Mouse (Mus musculus) neural tube, embryonic 11.5 days (tissue): ENCODE data around the gene Gm20388. TPM values are rescaled to one million over a fixed set of nuclear protein-coding genes. Genes with fewer than 3 reads are reported as not detected.

Experiments used
- ATAC-seq: fragments of 200-750 bp; cut with Nextera tagmentation; 2 replicates; pipeline ENCODE4 v1.8.0; 2017; ENCODE audit warnings: moderate number of reproducible peaks, mild to moderate bottlenecking, moderate TSS enrichment, moderate library complexity; ENCODE audit not compliant: insufficient read depth, low FRiP score, low TSS enrichment
- DNase-seq: peaks from one replicate; pipeline ENCODE4 v3.0.0-alpha.2; 2015; ENCODE audit warnings: low spot score
- H3K27ac ChIP-seq: fragments of 300-500 bp; sonication (generic); 2 replicates; pipeline ENCODE4 v1.5.1; 2014; ENCODE audit warnings: low read depth, mild to moderate bottlenecking, low read length
- H3K27me3 ChIP-seq: fragments of 300-500 bp; sonication (generic); 2 replicates; pipeline ENCODE4 v1.6.1; 2014; ENCODE audit warnings: mild to moderate bottlenecking, low read length, mixed read lengths; ENCODE audit not compliant: control insufficient read depth, insufficient read depth
- H3K36me3 ChIP-seq: fragments of 300-500 bp; sonication (generic); 2 replicates; pipeline ENCODE4 v1.6.1; 2014; ENCODE audit warnings: mild to moderate bottlenecking, low read length, moderate library complexity, mixed read lengths; ENCODE audit not compliant: control insufficient read depth, insufficient read depth
- H3K4me1 ChIP-seq: fragments of 300-500 bp; sonication (generic); 2 replicates; pipeline ENCODE4 v1.6.1; 2014; ENCODE audit warnings: low read length, mixed read lengths; ENCODE audit not compliant: control insufficient read depth, insufficient read depth
- H3K4me2 ChIP-seq: fragments of 300-500 bp; sonication (generic); 2 replicates; pipeline ENCODE4 v1.6.1; 2014; ENCODE audit warnings: low read depth, mild to moderate bottlenecking, moderate library complexity
- H3K4me3 ChIP-seq: fragments of 300-500 bp; sonication (generic); 2 replicates; pipeline ENCODE4 v1.5.1; 2014; ENCODE audit warnings: low read depth, low read length
- H3K9ac ChIP-seq: fragments of 300-500 bp; sonication (generic); 2 replicates; pipeline ENCODE4 v1.6.1; 2014; ENCODE audit warnings: mild to moderate bottlenecking, low read length
- H3K9me3 ChIP-seq: fragments of 300-500 bp; sonication (generic); 2 replicates; pipeline ENCODE4 v1.6.1; 2016; ENCODE audit warnings: low read length; ENCODE audit not compliant: control insufficient read depth
- WGBS: fragments of 180-500 bp; shearing (Covaris S2); extraction: QIAGEN DNeasy Blood & Tissue Kit; methylation state at CpG from one replicate; pipeline ENCODE4 v1.1.7; 2014; 5-methylcytosine and 5-hydroxymethylcytosine counted together
- polyA plus RNA-seq: library from polyadenylated mRNA; unstranded; fragments of >200 nt; fragmentation: Nextera tagmentation; extraction: Ambion mirVana; gene quantifications from 2 replicates; pipeline ENCODE4 v1.2.1, GENCODE M21; 2014

Gm20388 gene
- polyA plus RNA-seq, 1 experiment from 2014 or later = not detected

GRCm38 (mm10) chr8:122859843-122860242 is 2949.2 kb downstream of the Gm20388 start:
- Histone ChIP-seq H3K4me1 (no peaks in the 10 kb centered on the region; the same call in 1 of the 2 replicates), H3K9ac (no peak overlapping the region), H3K36me3 (no peaks in the 10 kb centered on the region), H3K27ac (no peak overlapping the region), H3K4me2 (no peak overlapping the region), H3K9me3 (no peaks in the 10 kb centered on the region), H3K4me3 (no peak overlapping the region), H3K27me3 (no peaks in the 10 kb centered on the region)
- WGBS = 58% methylated on average over 13 of the region's 13 CpGs
- ATAC-seq (no peak), DNase-seq (no peak)

GRCm38 (mm10) chr8:122864719-122865129 is 2954.1 kb downstream of the Gm20388 start:
- no peaks in the 10 kb centered on the region; the same call in 1 of the 2 replicates for H3K4me1 ChIP-seq
- peak; percentile 33 for DNase-seq
- peak overlapping the region; percentile 22 for H3K9ac ChIP-seq
- no peaks in the 10 kb centered on the region for H3K9me3 ChIP-seq
- 56% methylated on average over 26 of the region's 26 CpGs for WGBS
- peak overlapping the region; percentile 21 for H3K4me3 ChIP-seq
- no peaks in the 10 kb centered on the region for H3K36me3 ChIP-seq
- peak overlapping the region; percentile 40 for H3K4me2 ChIP-seq
- no peak overlapping the region for H3K27ac ChIP-seq
- no peaks in the 10 kb centered on the region for H3K27me3 ChIP-seq
- ATAC-seq = no peak

GRCm38 (mm10) chr8:122865441-122865840 is 2954.8 kb downstream of the Gm20388 start:
- no peak for ATAC-seq

GRCm38 (mm10) chr8:122866231-122866630 is 2955.6 kb downstream of the Gm20388 start:
- 87% methylated on average over 8 of the region's 8 CpGs for WGBS
- Histone ChIP-seq H3K4me1 (no peaks in the 10 kb centered on the region; the same call in 1 of the 2 replicates), H3K9ac (no peak overlapping the region), H3K4me3 (no peak overlapping the region), H3K27me3 (no peaks in the 10 kb centered on the region), H3K9me3 (no peaks in the 10 kb centered on the region), H3K4me2 (no peak overlapping the region), H3K27ac (no peak overlapping the region), H3K36me3 (no peaks in the 10 kb centered on the region)
- no peak for ATAC-seq
- DNase-seq = no peak

More at GRCm38 (mm10) chr8:122865441-122865840, 2954.8 kb downstream of the Gm20388 start:
- Histone ChIP-seq H3K27ac (no peak overlapping the region), H3K36me3 (no peaks in the 10 kb centered on the region), H3K9ac (peak overlapping the region; percentile 22), H3K9me3 (no peaks in the 10 kb centered on the region), H3K27me3 (no peaks in the 10 kb centered on the region), H3K4me2 (peak overlapping the region; percentile 40), H3K4me3 (no peak overlapping the region; the same call in 1 of the 2 replicates), H3K4me1 (no peaks in the 10 kb centered on the region; the same call in 1 of the 2 replicates)
- DNase-seq = peak; percentile 42
- 67% methylated on average over 10 of the region's 10 CpGs for whole genome bisulfite sequencing

- H3K27ac ChIP-seq = no peak overlapping the region
- no peak overlapping the region for H3K4me3 ChIP-seq
- no peak overlapping the region for H3K9ac ChIP-seq
- WGBS = 96% methylated on average over 6 of the region's 6 CpGs
- no peaks in the 10 kb centered on the region for H3K9me3 ChIP-seq
- DNase-seq (no peak), ATAC-seq (no peak)
- H3K36me3 ChIP-seq = no peaks in the 10 kb centered on the region
- H3K27me3 ChIP-seq = no peaks in the 10 kb centered on the region
- no peaks in the 10 kb centered on the region; the same call in 1 of the 2 replicates for H3K4me1 ChIP-seq
- H3K4me2 ChIP-seq = no peak overlapping the region
Measured at GRCm38 (mm10) chr8:122867982-122868381, 2957.3 kb downstream of the Gm20388 start.

GRCm38 (mm10) chr8:122870377-122870863 is 2959.8 kb downstream of the Gm20388 start:
- Histone ChIP-seq H3K36me3 (no peaks in the 10 kb centered on the region), H3K4me3 (no peak overlapping the region), H3K9me3 (no peaks in the 10 kb centered on the region), H3K9ac (0 out of 2 replicates have a peak overlapping the region, but pooled peaks have one; percentile 18), H3K27ac (no peak overlapping the region), H3K27me3 (no peaks in the 10 kb centered on the region), H3K4me2 (peak overlapping the region; percentile 9), H3K4me1 (no peaks in the 10 kb centered on the region)
- DNase-seq (no peak), ATAC-seq (no peak)
- 12% methylated on average over 31 of the region's 31 CpGs for WGBS

- ATAC-seq (no peak), DNase-seq (no peak)
- no peaks in the 10 kb centered on the region for H3K27me3 ChIP-seq
- no peak overlapping the region for H3K27ac ChIP-seq
- WGBS = 81% methylated on average over 9 of the region's 9 CpGs
- no peak overlapping the region for H3K4me3 ChIP-seq
- no peaks in the 10 kb centered on the region for H3K9me3 ChIP-seq
- no peaks in the 10 kb centered on the region for H3K4me1 ChIP-seq
- H3K9ac ChIP-seq = no peak overlapping the region
- no peak overlapping the region for H3K4me2 ChIP-seq
- no peaks in the 10 kb centered on the region for H3K36me3 ChIP-seq
Measured at GRCm38 (mm10) chr8:122871663-122872062, 2961.0 kb downstream of the Gm20388 start.

- H3K4me3 ChIP-seq = no peak overlapping the region
- WGBS = 33% methylated on average over 6 of the region's 6 CpGs
- H3K36me3 ChIP-seq = no peaks in the 10 kb centered on the region
- H3K4me2 ChIP-seq = no peak overlapping the region
- H3K27ac ChIP-seq = no peak overlapping the region
- no peaks in the 10 kb centered on the region for H3K9me3 ChIP-seq
- H3K27me3 ChIP-seq = no peaks in the 10 kb centered on the region
- H3K9ac ChIP-seq = no peak overlapping the region
- ATAC-seq (no peak), DNase-seq (no peak)
- no peaks in the 10 kb centered on the region for H3K4me1 ChIP-seq
Measured at GRCm38 (mm10) chr8:122873171-122873570, 2962.5 kb downstream of the Gm20388 start.

GRCm38 (mm10) chr8:122875186-122875585 is 2964.5 kb downstream of the Gm20388 start:
- Histone ChIP-seq H3K9ac (no peak overlapping the region), H3K4me3 (no peak overlapping the region), H3K4me2 (no peak overlapping the region), H3K27me3 (no peaks in the 10 kb centered on the region), H3K4me1 (0 out of 2 replicates have a peak, but pooled peaks cover 2% of the 10 kb centered on the region), H3K27ac (no peak overlapping the region), H3K9me3 (no peaks in the 10 kb centered on the region), H3K36me3 (no peaks in the 10 kb centered on the region)
- DNase-seq (no peak), ATAC-seq (no peak)
- WGBS = 65% methylated on average over 5 of the region's 5 CpGs
